Comparison of ENCODE assay signal across 8 mouse cellular contexts in the genomic region with DNA sequence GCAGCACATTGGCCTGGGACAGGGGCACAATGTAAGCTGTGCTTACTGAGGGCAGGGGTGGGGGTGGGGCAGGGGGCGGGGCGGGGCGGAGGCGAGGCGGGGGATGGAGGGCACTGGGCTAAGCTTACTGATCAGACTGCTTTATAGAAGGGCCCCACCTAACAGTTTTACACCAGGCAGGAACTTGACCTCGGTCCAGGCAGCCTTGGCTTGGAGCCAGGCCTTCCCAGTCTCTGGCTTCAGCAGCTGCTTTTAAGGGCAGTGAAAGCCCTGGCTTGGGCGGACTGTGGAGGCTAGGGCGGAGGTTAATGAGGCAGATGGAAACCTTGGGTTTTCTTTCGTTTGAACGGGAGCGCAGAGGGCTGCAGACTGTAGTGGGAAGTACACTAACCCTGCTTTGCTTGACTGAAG. TPM values are rescaled to one million over a fixed set of nuclear protein-coding genes. Genes with fewer than 3 reads are reported as not detected.
DNase-seq lines count a peak whose midpoint lies in the region; ATAC-seq and TF ChIP-seq lines count a peak whose summit lies in the region.

No protein-coding gene starts in this region.

- H3K36me3 ChIP-seq in intestine, embryonic 16.5 days (ENCODE audit: control insufficient read depth, insufficient read depth, low read length) = no peaks in the 10 kb centered on the region
- H3K36me3 ChIP-seq in liver, embryonic 14.5 days (replicated peaks; ENCODE audit: control insufficient read depth, insufficient read depth, low read depth) = no peaks in the 10 kb centered on the region
- H3K36me3 ChIP-seq in neural tube, embryonic 13.5 days = no peaks in the 10 kb centered on the region

- peak overlapping the region; percentile 37; the same call in 1 of the 2 replicates for H3K4me2 ChIP-seq in intestine, embryonic 16.5 days (ENCODE audit: low read depth, low read length)
- H3K4me2 ChIP-seq in liver, embryonic 14.5 days (ENCODE audit: low read depth) = no peak overlapping the region
- H3K4me2 ChIP-seq in neural tube, embryonic 13.5 days = peak overlapping the region; percentile 21; the same call in 1 of the 2 replicates

- H3K9ac ChIP-seq in intestine, embryonic 16.5 days (ENCODE audit: low read depth, low read length) = no peak overlapping the region
- no peak overlapping the region for H3K9ac ChIP-seq in liver, embryonic 14.5 days (replicated peaks)
- no peak overlapping the region for H3K9ac ChIP-seq in neural tube, embryonic 13.5 days

- TF ChIP-seq EP300 in liver, embryonic 14.5 days (IDR thresholded peaks at IDR 0.05; ENCODE audit: low read depth) = no peak

- peak; percentile 96 for ATAC-seq in intestine, embryonic 16.5 days
- ATAC-seq in liver, embryonic 14.5 days (ENCODE audit: insufficient read depth) = peak; percentile 51; the same call in 1 of the 2 replicates
- peak; percentile 67 for ATAC-seq in neural tube, embryonic 13.5 days (ENCODE audit: low read depth)

- no peak for TF ChIP-seq CTCF in liver, embryonic 14.5 days (IDR thresholded peaks at IDR 0.05; ENCODE audit: low read depth)

- H3K4me1 ChIP-seq in intestine, embryonic 16.5 days (ENCODE audit: control insufficient read depth, insufficient read depth, low read length) = peaks cover 20% of the 10 kb centered on the region
- H3K4me1 ChIP-seq in liver, embryonic 14.5 days (replicated peaks; ENCODE audit: control insufficient read depth in 2 of 2, insufficient read depth in 2 of 2, low read length in 1 of 2) = peaks cover 0 to 2% of the 10 kb centered on the region in 2 experiments; a peak in 1 of 4 replicates
- H3K4me1 ChIP-seq in neural tube, embryonic 13.5 days (replicated peaks) = peaks cover 29% of the 10 kb centered on the region

- no peaks in the 10 kb centered on the region for H3K9me3 ChIP-seq in intestine, embryonic 16.5 days (ENCODE audit: control insufficient read depth, low read length)
- H3K9me3 ChIP-seq in liver, embryonic 14.5 days (ENCODE audit: control insufficient read depth, low read length) = no peaks in the 10 kb centered on the region
- H3K9me3 ChIP-seq in neural tube, embryonic 13.5 days = no peaks in the 10 kb centered on the region

- 3% methylated on average over 10 of the region's 11 CpGs for whole genome bisulfite sequencing in intestine, embryonic 16.5 days
- 48% methylated on average over 11 of the region's 11 CpGs for WGBS in liver, embryonic 14.5 days (ENCODE audit: insufficient replicate concordance)
- WGBS in neural tube, embryonic 13.5 days = 4% methylated on average over 11 of the region's 11 CpGs

- DNase-seq in MN1 (ENCODE audit: low spot score) = peak; percentile 77
- DNase-seq in embryo, embryonic 10.5 days (ENCODE audit: low spot score) = peak; percentile 75
- peak; percentile 98 for DNase-seq in heart, adult 11 months
- DNase-seq in liver, embryonic 14.5 days (ENCODE audit: low read depth in 3 of 3, low spot score in 3 of 3) = no peak
- no peak for DNase-seq in left cerebral cortex, adult 9 months (ENCODE audit: low spot score in 2 of 2)
- no peak for DNase-seq in spleen, adult 12 weeks (ENCODE audit: low spot score)

- H3K4me3 ChIP-seq in intestine, embryonic 16.5 days (ENCODE audit: low read length) = no peak overlapping the region
- H3K4me3 ChIP-seq in liver, embryonic 14.5 days (ENCODE audit: insufficient read depth in 1 of 2, low read depth in 2 of 2, low read length in 2 of 2) = no peak overlapping the region
- H3K4me3 ChIP-seq in neural tube, embryonic 13.5 days = no peak overlapping the region

- H3K27me3 ChIP-seq in intestine, embryonic 16.5 days (replicated peaks; ENCODE audit: control insufficient read depth, insufficient read depth, low read length) = no peaks in the 10 kb centered on the region
- no peaks in the 10 kb centered on the region for H3K27me3 ChIP-seq in liver, embryonic 14.5 days (ENCODE audit: control insufficient read depth, insufficient read depth, low read length)
- H3K27me3 ChIP-seq in neural tube, embryonic 13.5 days = peaks cover 20% of the 10 kb centered on the region

- peak overlapping the region; percentile 31; the same call in 1 of the 2 replicates for H3K27ac ChIP-seq in intestine, embryonic 16.5 days (ENCODE audit: low read length)
- H3K27ac ChIP-seq in liver, embryonic 14.5 days = no peak overlapping the region
- H3K27ac ChIP-seq in neural tube, embryonic 13.5 days (replicated peaks) = no peak overlapping the region

RNA-seq across cellular contexts. Expression of a gene that starts 37.0 kb away (rescaled TPM):
- 0.22 and 0.23 TPM in 2 replicates for polyA plus RNA-seq in intestine, embryonic 16.5 days (2015; fragmentation: Nextera tagmentation; extraction: Ambion mirVana)
- polyA plus RNA-seq in liver, embryonic 14.5 days (2012; rRNA removed) = 0.19 and 0.28 TPM in 2 replicates
- 0.09 and 0.13 TPM in 2 replicates for polyA plus RNA-seq in liver, embryonic 14.5 days (2014; fragmentation: Nextera tagmentation; extraction: Ambion mirVana)
- polyA plus RNA-seq in neural tube, embryonic 13.5 days (2015; fragmentation: Nextera tagmentation; extraction: Ambion mirVana) = 0.60 and 0.87 TPM in 2 replicates

RNA-seq across cellular contexts. Expression of a gene that starts 37.1 kb away (rescaled TPM):
- 53.9 and 56.0 TPM in 2 replicates for polyA plus RNA-seq in intestine, embryonic 16.5 days (2015; fragmentation: Nextera tagmentation; extraction: Ambion mirVana)
- polyA plus RNA-seq in liver, embryonic 14.5 days (2012; rRNA removed) = 5.2 and 7.2 TPM in 2 replicates
- polyA plus RNA-seq in liver, embryonic 14.5 days (2014; fragmentation: Nextera tagmentation; extraction: Ambion mirVana) = 12.3 and 13.3 TPM in 2 replicates
- polyA plus RNA-seq in neural tube, embryonic 13.5 days (2015; fragmentation: Nextera tagmentation; extraction: Ambion mirVana) = 29.0 and 29.6 TPM in 2 replicates

RNA-seq across cellular contexts. Expression of a gene that starts 58.3 kb away (rescaled TPM):
- 4.3 and 4.9 TPM in 2 replicates for polyA plus RNA-seq in intestine, embryonic 16.5 days (2015; fragmentation: Nextera tagmentation; extraction: Ambion mirVana)
- 8.3 and 10.9 TPM in 2 replicates for polyA plus RNA-seq in liver, embryonic 14.5 days (2012; rRNA removed)
- polyA plus RNA-seq in liver, embryonic 14.5 days (2014; fragmentation: Nextera tagmentation; extraction: Ambion mirVana) = 7.3 and 9.8 TPM in 2 replicates
- 0.93 and 1.0 TPM in 2 replicates for polyA plus RNA-seq in neural tube, embryonic 13.5 days (2015; fragmentation: Nextera tagmentation; extraction: Ambion mirVana)

Comparison
In these comparisons a context has a peak if more than half of its experiments do, and no peak if none do; other contexts are left out.
1. DNase-seq: peak in MN1 (single experiment), embryo, embryonic 10.5 days (single experiment) and heart, adult 11 months (single experiment); none in liver, embryonic 14.5 days (0 of 3), left cerebral cortex, adult 9 months (0 of 2) and spleen, adult 12 weeks (single experiment).
2. Peak in every context shown above with its lines, with median percentiles within 50 percentile points of each other: ATAC-seq.